ENCODE assay signal across 32 mouse cellular contexts in genomic region chr16:21983581-21983980, GRCm38 (mm10). TPM values are rescaled to one million over a fixed set of nuclear protein-coding genes. Genes with fewer than 3 reads are reported as not detected.
DNase-seq lines count a peak whose midpoint lies in the region; ATAC-seq and TF ChIP-seq lines count a peak whose summit lies in the region.
"Had no signal": no experiment of that assay in that cellular context is flagged by ENCODE, and none has a peak within 500 bp of the region (broad histone marks: within the 10 kb centered on the region; RNA-seq: fewer than 3 reads in every experiment).

No protein-coding gene starts in this region.

- WGBS in heart, embryonic 11.5 days (ENCODE audit: insufficient replicate concordance): 86% methylated on average over 4 of the region's 4 CpGs
- WGBS in forebrain, embryonic 13.5 days: 97% methylated on average over 4 of the region's 4 CpGs

- intact Hi-C loops in left cerebral cortex, adult 2 months (cut with DNase I): no loop called here

- no peak overlapping the region for H3K4me2 ChIP-seq in heart, embryonic 11.5 days
- no peak overlapping the region for H3K4me2 ChIP-seq in forebrain, embryonic 13.5 days
- H3K4me2 ChIP-seq: embryonic facial prominence, embryonic 13.5 days; embryonic facial prominence, embryonic 15.5 days; forebrain, embryonic 12.5 days; forebrain, embryonic 15.5 days had no signal

- H3K27ac ChIP-seq in heart, embryonic 11.5 days (ENCODE audit: low read depth, low read length): no peak overlapping the region
- H3K27ac ChIP-seq in forebrain, embryonic 13.5 days: no peak overlapping the region
- H3K27ac ChIP-seq in left cerebral cortex, adult 2 months: no peak overlapping the region
- H3K27ac ChIP-seq: embryonic facial prominence, embryonic 13.5 days; embryonic facial prominence, embryonic 15.5 days; forebrain, embryonic 10.5 days; forebrain, embryonic 12.5 days; forebrain, embryonic 15.5 days had no signal

- peak; percentile 50 for DNase-seq in heart, adult 11 months
- peak; percentile 61 for DNase-seq in ES-CJ7 (ENCODE audit: low read depth, low spot score)
- DNase-seq in R1 (ENCODE audit: low read depth, low spot score): peak; percentile 77
- DNase-seq in yolk sac, embryonic 10.5 days (ENCODE audit: low spot score): no peak
- no peak for DNase-seq in left cerebral cortex, adult 2 months (ENCODE audit: extremely low spot score in 1 of 2, low spot score in 2 of 2)
- DNase-seq: adrenal gland, adult 2 months; adrenal gland, postnatal 10 days; adrenal gland, postnatal 25 days; B cell, adult 2 months; cerebellum, adult 11 months; cerebellum, adult 18-20 months; cerebellum, adult 8-10 months; cerebellum, adult 9-11 months; cerebellum, postnatal 14 days; cerebellum, postnatal 36 days; embryo, embryonic 11 days; forebrain, postnatal 0 days had no signal

- no peak for ATAC-seq in heart, embryonic 11.5 days (replicated peaks; ENCODE audit: insufficient number of reproducible peaks, low FRiP score, low TSS enrichment)
- ATAC-seq in forebrain, embryonic 13.5 days: no peak
- ATAC-seq: activated CD4-positive, CD25-positive, alpha-beta regulatory T cell, adult 4 months; CD4-positive, CD25-positive, alpha-beta regulatory T cell, adult 4 months; forebrain, embryonic 15.5 days; forebrain, postnatal 0 days; Patski had no signal

- H3K36me3 ChIP-seq in heart, embryonic 11.5 days (ENCODE audit: control insufficient read depth, insufficient read depth, low read length): no peaks in the 10 kb centered on the region
- H3K36me3 ChIP-seq in forebrain, embryonic 13.5 days (ENCODE audit: poor library complexity, severe bottlenecking): no peaks in the 10 kb centered on the region
- H3K36me3 ChIP-seq: embryonic facial prominence, embryonic 13.5 days; embryonic facial prominence, embryonic 15.5 days; forebrain, embryonic 10.5 days; forebrain, embryonic 12.5 days; forebrain, embryonic 15.5 days; G1E had no signal

- H3K27me3 ChIP-seq in heart, embryonic 11.5 days (ENCODE audit: control insufficient read depth, insufficient read depth, low read length): no peaks in the 10 kb centered on the region
- H3K27me3 ChIP-seq in forebrain, embryonic 13.5 days: no peaks in the 10 kb centered on the region
- H3K27me3 ChIP-seq: CH12.LX; embryonic facial prominence, embryonic 13.5 days; embryonic facial prominence, embryonic 15.5 days; forebrain, embryonic 12.5 days; forebrain, embryonic 15.5 days; Patski had no signal

- H3K4me3 ChIP-seq in heart, embryonic 11.5 days (ENCODE audit: low read depth, low read length): no peak overlapping the region
- H3K4me3 ChIP-seq in forebrain, embryonic 13.5 days: no peak overlapping the region
- H3K4me3 ChIP-seq in left cerebral cortex, adult 2 months: no peak overlapping the region
- H3K4me3 ChIP-seq: embryonic facial prominence, embryonic 13.5 days; embryonic facial prominence, embryonic 15.5 days; erythroblast, embryonic 14.5 days; forebrain, embryonic 10.5 days; forebrain, embryonic 12.5 days; forebrain, embryonic 15.5 days had no signal

- no peaks in the 10 kb centered on the region for H3K4me1 ChIP-seq in heart, embryonic 11.5 days (ENCODE audit: control insufficient read depth, insufficient read depth, low read length)
- H3K4me1 ChIP-seq in forebrain, embryonic 13.5 days: no peaks in the 10 kb centered on the region
- H3K4me1 ChIP-seq: embryonic facial prominence, embryonic 13.5 days; embryonic facial prominence, embryonic 15.5 days; forebrain, embryonic 10.5 days; forebrain, embryonic 12.5 days; forebrain, embryonic 15.5 days had no signal

- no peak overlapping the region for H3K9ac ChIP-seq in heart, embryonic 11.5 days (ENCODE audit: low read depth, low read length)
- H3K9ac ChIP-seq in forebrain, embryonic 13.5 days: no peak overlapping the region
- H3K9ac ChIP-seq: embryonic facial prominence, embryonic 13.5 days; embryonic facial prominence, embryonic 15.5 days; forebrain, embryonic 12.5 days; forebrain, embryonic 15.5 days; forebrain, postnatal 0 days had no signal

- 0 out of 2 replicates have a peak, but pooled peaks cover 3% of the 10 kb centered on the region for H3K9me3 ChIP-seq in heart, embryonic 11.5 days (replicated peaks; ENCODE audit: control insufficient read depth, low read length)
- no peaks in the 10 kb centered on the region for H3K9me3 ChIP-seq in forebrain, embryonic 13.5 days (replicated peaks)
- H3K9me3 ChIP-seq: embryonic facial prominence, embryonic 13.5 days; embryonic facial prominence, embryonic 15.5 days; forebrain, embryonic 10.5 days; forebrain, embryonic 12.5 days; forebrain, embryonic 15.5 days; G1E had no signal

- no peak for TF ChIP-seq CTCF in left cerebral cortex, adult 2 months (IDR thresholded peaks at IDR 0.05)

RNA-seq across cellular contexts. Expression of gene Liph, which starts 11.9 kb away (rescaled TPM):
- 0.27 and 0.96 TPM in 2 replicates for polyA plus RNA-seq in heart, embryonic 11.5 days (2014; fragmentation: Nextera tagmentation; extraction: Ambion mirVana)
- 0.22 and 0.30 TPM in 2 replicates for polyA plus RNA-seq in forebrain, embryonic 13.5 days (2015; fragmentation: Nextera tagmentation; extraction: Ambion mirVana)
- under 1 TPM in 1 of 2 experiments, not detected in 1; 0.16 TPM for total RNA-seq in left cerebral cortex, adult 2 months (2021)
- total RNA-seq: common myeloid progenitor, adult 5-6 weeks had no signal
- polyA plus RNA-seq: adrenal gland, adult 2 months; embryonic facial prominence, embryonic 11.5 days; G1E had no signal

RNA-seq across cellular contexts. Expression of gene Senp2, which starts 25.7 kb away (rescaled TPM):
- polyA plus RNA-seq in heart, embryonic 11.5 days (2014; fragmentation: Nextera tagmentation; extraction: Ambion mirVana): 37.8 and 39.7 TPM in 2 replicates
- 50.7 and 54.0 TPM in 2 replicates for polyA plus RNA-seq in forebrain, embryonic 13.5 days (2015; fragmentation: Nextera tagmentation; extraction: Ambion mirVana)
- 100 to 1,000 TPM in 1 of 2 experiments, 10 to 100 TPM in 1; 94.9 to 100 TPM for total RNA-seq in left cerebral cortex, adult 2 months (2021)

RNA-seq across cellular contexts. Expression of gene Tmem41a, which starts 36.2 kb away (rescaled TPM):
- 31.2 and 39.4 TPM in 2 replicates for polyA plus RNA-seq in heart, embryonic 11.5 days (2014; fragmentation: Nextera tagmentation; extraction: Ambion mirVana)
- 23.6 and 26.2 TPM in 2 replicates for polyA plus RNA-seq in forebrain, embryonic 13.5 days (2015; fragmentation: Nextera tagmentation; extraction: Ambion mirVana)
- 10 to 100 TPM; 14.0 TPM for total RNA-seq in left cerebral cortex, adult 2 months (2021)

Comparison
In these comparisons a context has a peak if more than half of its experiments do, and no peak if none do; other contexts are left out.
1. DNase-seq: peak in heart, adult 11 months (single experiment), ES-CJ7 (single experiment) and R1 (single experiment); none in yolk sac, embryonic 10.5 days (single experiment) and left cerebral cortex, adult 2 months (0 of 2).